Mouse (Mus musculus) urinary bladder, postnatal 4 days (tissue): Measurements from ENCODE around the gene Lcn2.

Experiments used
- DNase-seq, 2 experiments: peaks; one replicate each; pipeline ENCODE4 v3.0.0; 2021 to 2022; ENCODE audit warnings: low spot score in 2 of 2

Lcn2 gene

DNA sequence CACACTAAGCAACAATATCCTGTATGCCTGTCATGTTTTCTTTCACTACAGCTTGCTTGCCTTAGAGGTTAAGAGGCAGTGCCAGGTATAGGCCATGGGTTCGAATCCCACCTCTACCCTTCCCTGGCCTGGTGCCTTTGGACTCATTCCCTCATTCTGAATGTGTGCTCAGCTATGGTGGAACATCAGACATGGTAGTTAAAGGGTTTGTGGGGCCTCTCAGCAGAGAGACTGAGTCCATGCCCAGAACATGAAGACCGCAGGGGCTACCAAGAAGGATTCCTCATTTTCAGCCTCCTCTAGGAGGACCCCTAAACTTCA lies 44.7 kb downstream of the Lcn2 start:
- no peak for DNase-seq

- DNase-seq = no peak
Measured at GRCm38 (mm10) chr2:32342539-32343350, 45.3 kb downstream of the Lcn2 start.

GRCm38 (mm10) chr2:32342039-32342438 lies 46.0 kb downstream of the Lcn2 start:
- DNase-seq = no peak

DNA sequence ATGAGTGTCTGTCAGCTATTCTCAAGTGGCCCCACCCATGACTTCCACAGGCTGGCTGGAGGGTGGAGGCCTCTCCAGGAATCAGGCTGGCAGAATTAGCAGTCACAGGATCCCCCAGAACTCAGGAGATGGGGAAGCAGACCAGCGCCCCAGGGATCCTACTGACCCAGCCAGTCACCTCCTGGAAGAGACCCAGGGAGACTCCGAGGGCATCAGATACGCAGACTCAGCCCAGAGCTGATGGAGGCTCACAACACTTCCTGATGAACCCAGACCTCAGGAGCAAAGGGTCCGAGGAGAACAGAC lies 46.5 kb downstream of the Lcn2 start:
- no peak for DNase-seq

GRCm38 (mm10) chr2:32340836-32341633 lies 47.0 kb downstream of the Lcn2 start:
- DNase-seq = no peak

DNA sequence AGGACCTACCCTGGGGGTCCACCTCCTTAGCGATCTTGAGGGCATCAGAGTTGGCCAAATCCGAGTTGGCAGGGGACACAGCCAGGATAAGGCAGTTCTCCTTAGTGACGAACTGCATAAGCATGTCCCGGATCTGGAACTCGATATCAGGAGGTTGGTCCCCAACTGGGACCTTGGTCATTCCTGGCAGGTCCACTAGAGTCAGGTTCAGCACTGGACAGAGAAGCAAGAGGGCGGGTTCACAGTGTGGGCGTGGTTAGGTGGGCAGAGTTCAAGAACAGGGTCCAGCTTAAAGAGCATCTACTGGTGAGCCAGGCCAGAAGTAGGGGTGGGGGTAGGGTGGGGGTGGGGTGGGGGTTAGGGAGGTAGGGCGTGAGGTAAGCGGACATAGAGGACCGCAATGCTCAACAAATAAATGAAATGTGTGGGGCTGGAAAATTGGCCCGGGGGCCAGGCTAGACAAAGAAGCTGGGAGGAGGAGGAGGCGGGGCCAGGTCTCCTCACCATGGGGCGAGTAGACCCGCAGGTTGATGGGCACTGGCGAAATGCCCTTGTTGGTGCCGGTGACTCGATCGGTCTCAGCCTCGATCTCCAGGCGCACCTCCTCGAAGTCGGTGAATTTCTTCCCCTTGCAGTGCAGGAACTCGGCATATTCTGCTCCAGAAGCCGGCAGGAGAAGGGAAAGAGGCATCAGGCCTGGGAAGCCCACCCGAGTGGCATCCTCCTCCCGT lies 48.0 kb downstream of the Lcn2 start:
- no peak for DNase-seq

DNA sequence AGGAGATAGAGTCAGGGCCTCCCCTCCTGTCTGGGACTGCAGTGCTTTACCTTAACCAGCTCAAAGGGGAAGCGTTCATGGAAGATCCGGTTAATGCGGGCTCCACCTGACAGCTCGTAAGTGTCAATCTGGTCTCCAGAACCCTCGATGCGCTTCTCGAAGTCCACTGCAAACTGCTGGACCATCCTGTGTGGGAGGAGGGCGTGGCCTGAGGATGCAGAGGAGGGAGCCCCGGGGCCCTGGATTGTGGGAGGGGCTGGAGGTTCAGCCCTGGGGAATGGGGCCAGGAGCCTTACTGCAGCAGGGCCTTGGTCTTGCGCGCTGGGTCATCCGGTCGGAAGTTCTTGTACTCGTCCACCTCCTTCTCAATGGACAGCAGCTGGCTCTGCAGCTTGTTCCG lies 52.2 kb downstream of the Lcn2 start:
- no peak for DNase-seq
